Mouse (Mus musculus): ENCODE measurements around the gene G3bp1. TPM values are rescaled to one million over a fixed set of nuclear protein-coding genes. Genes with fewer than 3 reads are reported as not detected.

The G3bp1 gene
- polyA plus RNA-seq, 1 experiment from 2014 or later = 188 TPM

DNA sequence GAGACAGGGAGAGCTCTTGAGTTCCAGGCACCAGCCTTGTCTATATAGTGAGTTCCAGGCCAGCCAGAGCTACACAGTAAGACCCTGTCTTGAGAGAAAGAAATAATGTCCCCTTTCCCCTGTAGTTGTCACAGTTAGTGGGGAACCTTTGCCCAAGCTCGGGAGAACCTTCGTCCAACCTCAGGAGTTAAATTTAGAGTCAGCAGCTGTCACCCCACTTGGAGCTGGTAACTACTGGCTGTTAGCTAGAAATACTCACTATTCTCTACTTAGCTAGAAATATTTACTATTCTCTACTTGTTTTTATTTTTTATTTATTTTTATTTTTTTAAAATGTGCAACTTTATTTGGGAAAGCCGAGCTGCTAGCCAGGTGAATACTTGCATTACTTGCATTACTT is 3.7 kb downstream of the G3bp1 start:
- Histone ChIP-seq H3K4me2 (replicated peaks; ENCODE audit: low read depth, low read length) (no peak overlapping the region), H3K27me3 (ENCODE audit: insufficient read depth, low read length) (no peaks in the 10 kb centered on the region)

DNA sequence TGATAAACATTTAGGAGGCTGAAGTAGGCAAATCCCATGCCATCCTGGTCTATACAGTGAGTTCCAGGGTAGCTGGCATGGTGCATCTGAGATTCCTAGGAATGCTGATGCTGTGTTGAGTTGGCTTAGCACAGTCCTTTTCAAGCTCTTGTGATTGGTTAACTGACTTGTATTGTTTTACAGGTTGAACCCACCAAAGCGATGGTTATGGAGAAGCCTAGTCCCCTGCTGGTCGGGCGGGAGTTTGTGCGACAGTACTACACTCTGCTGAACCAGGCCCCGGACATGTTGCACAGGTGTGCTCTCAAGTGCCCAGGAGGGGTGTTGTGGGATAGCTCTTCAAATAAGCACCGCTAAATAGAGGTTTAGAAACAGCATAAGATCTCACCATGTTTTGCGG is 16.0 kb downstream of the G3bp1 start:
- Histone ChIP-seq H3K4me1 (ENCODE audit: insufficient read depth, low read length) (0 out of 2 replicates have a peak, but pooled peaks cover 3% of the 10 kb centered on the region), H3K36me3 (ENCODE audit: insufficient read depth, low read length) (peaks cover 68% of the 10 kb centered on the region)
- 97% methylated on average over 7 of the region's 7 CpGs for WGBS

More for the DNA sequence above, 3.7 kb downstream of the G3bp1 start:
- H3K36me3 ChIP-seq (ENCODE audit: insufficient read depth, low read length) = peaks cover 29% of the 10 kb centered on the region
- peaks cover 30% of the 10 kb centered on the region for H3K4me1 ChIP-seq (ENCODE audit: insufficient read depth, low read length)
- no peak overlapping the region for H3K27ac ChIP-seq (ENCODE audit: low read length)
- no peak overlapping the region for H3K9ac ChIP-seq (replicated peaks; ENCODE audit: low read length)
- no peak overlapping the region for H3K4me3 ChIP-seq (ENCODE audit: low read length)
- WGBS = 83% methylated on average over 3 of the region's 3 CpGs
- ATAC-seq (ENCODE audit: low FRiP score, low TSS enrichment) = no peak
- H3K9me3 ChIP-seq (ENCODE audit: low read length) = no peaks in the 10 kb centered on the region

DNA sequence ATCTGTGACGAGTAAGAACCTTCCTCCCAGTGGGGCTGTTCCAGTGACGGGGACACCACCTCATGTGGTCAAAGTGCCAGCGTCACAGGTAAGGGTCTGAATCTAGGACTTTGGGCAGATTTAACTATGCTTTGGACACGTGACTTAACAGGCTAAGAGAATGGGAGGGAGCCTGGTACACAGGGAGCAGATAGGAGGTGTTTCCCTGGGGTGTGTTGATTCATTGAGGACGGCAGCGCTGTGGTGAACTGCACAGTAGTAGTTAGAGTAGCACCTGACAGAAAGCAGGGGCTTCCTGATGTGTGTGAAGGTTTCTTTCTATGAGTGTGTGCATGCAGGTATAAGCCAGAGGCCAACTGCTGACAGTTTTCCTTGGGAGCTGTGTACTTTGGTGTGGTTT is 26.7 kb downstream of the G3bp1 start:
- Histone ChIP-seq H3K9me3 (ENCODE audit: low read length) (no peaks in the 10 kb centered on the region), H3K36me3 (ENCODE audit: insufficient read depth, low read length) (peaks cover 89% of the 10 kb centered on the region), H3K4me1 (ENCODE audit: insufficient read depth, low read length) (no peaks in the 10 kb centered on the region), H3K4me3 (ENCODE audit: low read length) (no peak overlapping the region), H3K4me2 (replicated peaks; ENCODE audit: low read depth, low read length) (no peak overlapping the region), H3K27me3 (ENCODE audit: insufficient read depth, low read length) (no peaks in the 10 kb centered on the region), H3K27ac (ENCODE audit: low read length) (no peak overlapping the region), H3K9ac (replicated peaks; ENCODE audit: low read length) (no peak overlapping the region)
- no peak for ATAC-seq (ENCODE audit: low FRiP score, low TSS enrichment)
- 84% methylated on average over 6 of the region's 6 CpGs for WGBS

More for the DNA sequence above, 16.0 kb downstream of the G3bp1 start:
- H3K9me3 ChIP-seq (ENCODE audit: low read length) = no peaks in the 10 kb centered on the region
- no peak for ATAC-seq (ENCODE audit: low FRiP score, low TSS enrichment)
- no peak overlapping the region for H3K4me2 ChIP-seq (replicated peaks; ENCODE audit: low read depth, low read length)
- H3K4me3 ChIP-seq (ENCODE audit: low read length) = no peak overlapping the region
- H3K9ac ChIP-seq (replicated peaks; ENCODE audit: low read length) = no peak overlapping the region
- H3K27me3 ChIP-seq (ENCODE audit: insufficient read depth, low read length) = no peaks in the 10 kb centered on the region
- H3K27ac ChIP-seq (ENCODE audit: low read length) = no peak overlapping the region

DNA sequence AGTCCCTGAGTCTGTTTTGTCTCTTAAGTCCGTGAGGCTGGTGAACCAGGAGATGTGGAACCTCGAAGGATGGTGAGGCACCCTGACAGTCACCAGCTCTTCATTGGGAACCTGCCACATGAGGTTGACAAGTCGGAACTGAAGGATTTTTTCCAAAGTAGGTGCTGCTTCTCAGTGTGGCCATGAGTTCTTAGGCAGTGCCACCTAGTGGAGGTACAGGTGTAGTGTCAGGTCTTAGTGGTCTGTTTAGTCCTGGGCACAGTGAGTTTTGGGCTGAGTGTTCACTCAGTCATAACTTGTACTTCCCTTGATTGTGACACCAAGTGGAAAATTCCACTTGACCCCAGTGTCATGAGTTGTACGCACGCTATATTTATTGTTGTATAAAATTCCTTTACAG is 28.4 kb downstream of the G3bp1 start:
- H3K27me3 ChIP-seq (ENCODE audit: insufficient read depth, low read length) = no peaks in the 10 kb centered on the region
- ATAC-seq (ENCODE audit: low FRiP score, low TSS enrichment) = peak; percentile 22; the same call in 1 of the 2 replicates
- no peak overlapping the region for H3K27ac ChIP-seq (ENCODE audit: low read length)
- H3K4me1 ChIP-seq (ENCODE audit: insufficient read depth, low read length) = no peaks in the 10 kb centered on the region
- peaks cover 86% of the 10 kb centered on the region for H3K36me3 ChIP-seq (ENCODE audit: insufficient read depth, low read length)
- H3K4me3 ChIP-seq (ENCODE audit: low read length) = no peak overlapping the region
- WGBS = 71% methylated on average over 5 of the region's 5 CpGs
- H3K9ac ChIP-seq (replicated peaks; ENCODE audit: low read length) = no peak overlapping the region
- H3K9me3 ChIP-seq (ENCODE audit: low read length) = no peaks in the 10 kb centered on the region
- H3K4me2 ChIP-seq (replicated peaks; ENCODE audit: low read depth, low read length) = no peak overlapping the region

DNA sequence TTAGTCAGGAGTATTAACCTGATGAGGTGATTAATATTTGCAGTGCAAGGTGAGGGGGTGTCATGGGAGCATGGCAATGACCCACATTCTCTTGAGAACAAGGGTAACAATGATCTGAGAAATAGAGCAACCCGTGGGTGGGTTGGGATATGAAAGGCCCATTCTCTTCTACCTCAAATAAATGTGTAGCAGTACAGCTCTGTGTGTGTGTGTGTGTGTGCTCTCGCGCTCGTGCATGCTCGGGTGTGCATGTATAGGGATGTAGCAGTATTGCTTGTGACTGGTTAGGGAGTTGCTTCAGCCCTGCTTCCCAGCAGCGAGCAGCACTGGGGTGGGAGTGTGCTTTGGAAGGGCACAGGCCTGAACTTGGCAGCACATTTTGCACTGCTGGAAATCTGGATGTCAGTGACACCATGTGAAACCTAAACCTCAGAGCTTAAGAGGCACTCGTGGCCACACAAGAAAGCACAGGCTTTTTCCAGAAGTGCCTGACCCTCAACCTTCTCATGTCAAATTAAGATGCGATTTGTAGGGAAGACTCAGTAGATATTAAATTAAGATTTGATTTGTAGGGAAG is 32.6 kb downstream of the G3bp1 start:
- no peak for ATAC-seq (ENCODE audit: low FRiP score, low TSS enrichment)
- no peak overlapping the region for H3K4me3 ChIP-seq (ENCODE audit: low read length)
- H3K4me2 ChIP-seq (replicated peaks; ENCODE audit: low read depth, low read length) = no peak overlapping the region
- H3K27me3 ChIP-seq (ENCODE audit: insufficient read depth, low read length) = no peaks in the 10 kb centered on the region
- 80% methylated on average over 8 of the region's 8 CpGs for WGBS
- H3K27ac ChIP-seq (ENCODE audit: low read length) = no peak overlapping the region
- H3K9me3 ChIP-seq (ENCODE audit: low read length) = no peaks in the 10 kb centered on the region
- H3K4me1 ChIP-seq (ENCODE audit: insufficient read depth, low read length) = no peaks in the 10 kb centered on the region
- peaks cover 51% of the 10 kb centered on the region for H3K36me3 ChIP-seq (ENCODE audit: insufficient read depth, low read length)
- H3K9ac ChIP-seq (replicated peaks; ENCODE audit: low read length) = no peak overlapping the region

DNA sequence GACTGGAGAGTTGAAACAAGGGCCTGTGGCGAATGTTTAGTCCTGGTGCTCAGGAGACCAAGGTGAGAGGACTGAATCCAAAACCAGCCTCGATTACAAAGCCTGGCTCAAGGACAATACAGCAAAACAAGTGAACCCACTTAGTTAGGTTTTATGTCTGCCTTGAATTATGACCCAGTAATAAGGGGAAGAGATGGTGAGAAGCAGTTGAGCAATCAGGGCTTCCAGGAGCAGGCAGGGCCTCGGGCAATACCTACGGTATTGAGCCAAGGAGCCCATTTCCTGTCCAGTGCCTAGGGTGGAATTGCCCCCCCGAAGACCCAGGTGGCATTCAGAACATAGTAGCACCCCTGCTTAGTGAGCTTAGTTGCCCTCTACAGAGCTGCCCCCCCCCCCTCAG is 33.4 kb downstream of the G3bp1 start:
- 67% methylated on average over 5 of the region's 5 CpGs for WGBS
- Histone ChIP-seq H3K9ac (replicated peaks; ENCODE audit: low read length) (no peak overlapping the region), H3K4me1 (ENCODE audit: insufficient read depth, low read length) (no peaks in the 10 kb centered on the region), H3K27me3 (ENCODE audit: insufficient read depth, low read length) (no peaks in the 10 kb centered on the region), H3K9me3 (ENCODE audit: low read length) (no peaks in the 10 kb centered on the region), H3K36me3 (ENCODE audit: insufficient read depth, low read length) (peaks cover 44% of the 10 kb centered on the region), H3K4me2 (replicated peaks; ENCODE audit: low read depth, low read length) (no peak overlapping the region), H3K4me3 (ENCODE audit: low read length) (no peak overlapping the region), H3K27ac (ENCODE audit: low read length) (no peak overlapping the region)
- ATAC-seq (ENCODE audit: low FRiP score, low TSS enrichment) = no peak

DNA sequence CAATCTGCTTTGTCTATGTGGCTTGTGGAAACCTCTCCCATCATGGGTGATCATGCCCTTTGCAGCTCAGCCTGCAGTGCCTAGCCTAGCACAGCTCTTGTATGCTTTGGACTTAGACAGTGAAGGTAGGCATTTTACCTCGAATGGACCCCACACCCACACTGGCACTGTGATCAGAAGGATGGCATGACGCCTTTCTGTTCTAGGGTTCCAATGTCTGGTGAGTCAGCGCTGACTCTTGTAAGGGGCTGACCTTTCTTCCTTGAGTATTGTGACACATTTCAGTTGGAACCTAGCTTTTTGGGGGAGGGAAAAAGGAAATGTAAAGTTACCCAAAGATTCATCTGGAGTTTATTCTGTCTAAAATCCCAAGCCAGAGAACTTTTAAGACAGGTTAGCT is 36.0 kb downstream of the G3bp1 start:
- Histone ChIP-seq H3K9me3 (ENCODE audit: low read length) (no peaks in the 10 kb centered on the region), H3K27ac (ENCODE audit: low read length) (no peak overlapping the region), H3K4me2 (replicated peaks; ENCODE audit: low read depth, low read length) (no peak overlapping the region), H3K27me3 (ENCODE audit: insufficient read depth, low read length) (no peaks in the 10 kb centered on the region), H3K4me1 (ENCODE audit: insufficient read depth, low read length) (no peaks in the 10 kb centered on the region), H3K9ac (replicated peaks; ENCODE audit: low read length) (no peak overlapping the region), H3K36me3 (ENCODE audit: insufficient read depth, low read length) (peaks cover 24% of the 10 kb centered on the region), H3K4me3 (ENCODE audit: low read length) (no peak overlapping the region)
- WGBS = 82% methylated on average over 3 of the region's 3 CpGs
- no peak for ATAC-seq (ENCODE audit: low FRiP score, low TSS enrichment)

DNA sequence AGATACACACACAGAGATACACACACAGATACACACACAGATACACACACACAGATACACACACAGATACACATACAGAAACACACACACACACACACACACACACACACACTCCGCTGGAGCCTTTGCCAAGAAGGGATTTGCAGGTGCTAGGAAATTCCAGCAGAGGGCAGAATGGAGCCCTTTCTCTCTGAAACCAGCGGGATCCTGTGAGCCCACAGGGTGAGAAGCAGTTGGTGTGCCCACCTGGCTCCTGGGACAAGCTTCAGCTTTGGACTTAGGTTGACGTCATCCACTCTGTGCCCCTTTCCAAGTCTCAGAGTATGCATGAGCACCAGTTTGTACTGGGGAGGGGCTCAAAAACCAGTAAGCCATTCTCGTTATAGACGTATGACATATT is 41.9 kb downstream of the G3bp1 start:
- Histone ChIP-seq H3K9ac (replicated peaks; ENCODE audit: low read length) (no peak overlapping the region), H3K27me3 (ENCODE audit: insufficient read depth, low read length) (no peaks in the 10 kb centered on the region), H3K4me2 (replicated peaks; ENCODE audit: low read depth, low read length) (no peak overlapping the region), H3K9me3 (ENCODE audit: low read length) (no peaks in the 10 kb centered on the region), H3K27ac (ENCODE audit: low read length) (no peak overlapping the region), H3K36me3 (ENCODE audit: insufficient read depth, low read length) (no peaks in the 10 kb centered on the region), H3K4me3 (ENCODE audit: low read length) (no peak overlapping the region), H3K4me1 (ENCODE audit: insufficient read depth, low read length) (no peaks in the 10 kb centered on the region)
- no peak for ATAC-seq (ENCODE audit: low FRiP score, low TSS enrichment)
- WGBS = 68% methylated on average over 5 of the region's 5 CpGs

DNA sequence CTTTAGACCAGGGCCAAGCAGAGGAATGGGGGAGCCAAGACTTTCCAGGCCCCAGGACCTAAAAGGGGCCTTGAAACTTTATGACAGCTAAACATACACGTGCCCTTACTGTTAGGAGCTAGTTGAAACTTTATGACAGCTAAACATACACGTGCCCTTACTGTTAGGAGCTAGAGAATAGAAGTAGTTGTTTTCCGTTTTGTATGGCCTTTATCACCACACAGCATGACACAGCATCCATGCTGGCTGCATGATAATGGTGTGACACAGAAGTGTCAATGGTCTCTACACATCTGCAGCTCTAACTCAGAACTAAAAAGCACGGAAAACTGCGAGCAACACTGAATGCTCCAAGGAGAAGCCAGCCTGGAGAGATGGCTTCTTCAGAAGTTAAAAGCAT is 48.2 kb downstream of the G3bp1 start:
- Histone ChIP-seq H3K9ac (replicated peaks; ENCODE audit: low read length) (no peak overlapping the region), H3K4me3 (ENCODE audit: low read length) (no peak overlapping the region), H3K9me3 (ENCODE audit: low read length) (no peaks in the 10 kb centered on the region), H3K27ac (ENCODE audit: low read length) (no peak overlapping the region), H3K4me2 (replicated peaks; ENCODE audit: low read depth, low read length) (no peak overlapping the region), H3K27me3 (ENCODE audit: insufficient read depth, low read length) (no peaks in the 10 kb centered on the region), H3K4me1 (ENCODE audit: insufficient read depth, low read length) (no peaks in the 10 kb centered on the region), H3K36me3 (ENCODE audit: insufficient read depth, low read length) (no peaks in the 10 kb centered on the region)
- no peak for ATAC-seq (ENCODE audit: low FRiP score, low TSS enrichment)
- WGBS = 76% methylated on average over 5 of the region's 5 CpGs

DNA sequence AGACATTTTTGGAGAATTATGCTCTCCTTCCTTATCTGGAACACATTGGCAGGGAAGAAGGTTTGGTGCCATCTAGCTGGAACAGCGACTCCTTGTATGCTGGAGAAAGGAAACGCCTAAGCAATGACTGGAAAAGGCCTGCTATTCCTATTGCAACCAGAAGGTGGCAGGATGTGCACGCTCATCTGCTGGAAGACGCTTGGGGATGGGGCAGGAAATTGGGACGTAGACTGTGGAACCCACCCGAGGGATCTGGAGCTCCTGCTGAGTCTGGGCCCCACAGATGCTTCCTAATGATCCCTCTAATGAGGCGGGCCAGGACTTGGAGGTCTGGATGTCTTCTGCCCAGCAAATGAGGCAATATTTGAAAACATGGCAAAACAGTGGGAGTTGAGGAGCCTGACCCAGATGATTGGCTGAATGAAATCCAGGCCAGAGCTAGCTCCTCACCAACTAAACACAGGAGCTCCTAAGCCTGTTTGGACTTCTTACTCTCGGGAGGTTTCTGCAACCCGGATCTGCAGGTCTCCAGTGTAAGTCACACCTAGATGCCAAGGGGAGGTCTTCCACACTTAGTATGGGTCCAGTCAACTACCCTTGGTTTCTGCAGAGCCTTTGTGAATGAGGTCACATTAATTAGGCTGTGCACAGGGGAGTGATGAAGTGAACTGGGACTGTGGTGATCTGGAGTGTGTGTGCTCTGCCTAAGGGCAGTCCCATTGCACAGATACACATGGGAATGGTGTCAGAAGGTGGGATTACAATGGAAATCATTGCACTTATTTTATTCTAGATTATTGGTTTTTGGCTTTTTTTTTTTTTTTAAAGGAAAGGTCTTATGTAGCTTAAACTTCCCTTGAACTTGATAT is 49.6 kb downstream of the G3bp1 start:
- no peak overlapping the region for H3K27ac ChIP-seq (ENCODE audit: low read length)
- ATAC-seq (ENCODE audit: low FRiP score, low TSS enrichment) = peak; percentile 72; the same call in 1 of the 2 replicates
- H3K27me3 ChIP-seq (ENCODE audit: insufficient read depth, low read length) = no peaks in the 10 kb centered on the region
- H3K4me3 ChIP-seq (ENCODE audit: low read length) = no peak overlapping the region
- H3K4me1 ChIP-seq (ENCODE audit: insufficient read depth, low read length) = no peaks in the 10 kb centered on the region
- no peaks in the 10 kb centered on the region for H3K9me3 ChIP-seq (ENCODE audit: low read length)
- WGBS = 2% methylated on average over 9 of the region's 9 CpGs
- no peaks in the 10 kb centered on the region for H3K36me3 ChIP-seq (ENCODE audit: insufficient read depth, low read length)
- no peak overlapping the region for H3K4me2 ChIP-seq (replicated peaks; ENCODE audit: low read depth, low read length)
- no peak overlapping the region for H3K9ac ChIP-seq (replicated peaks; ENCODE audit: low read length)

Data from kidney, embryonic 16.5 days (tissue).